In the genomic region with DNA sequence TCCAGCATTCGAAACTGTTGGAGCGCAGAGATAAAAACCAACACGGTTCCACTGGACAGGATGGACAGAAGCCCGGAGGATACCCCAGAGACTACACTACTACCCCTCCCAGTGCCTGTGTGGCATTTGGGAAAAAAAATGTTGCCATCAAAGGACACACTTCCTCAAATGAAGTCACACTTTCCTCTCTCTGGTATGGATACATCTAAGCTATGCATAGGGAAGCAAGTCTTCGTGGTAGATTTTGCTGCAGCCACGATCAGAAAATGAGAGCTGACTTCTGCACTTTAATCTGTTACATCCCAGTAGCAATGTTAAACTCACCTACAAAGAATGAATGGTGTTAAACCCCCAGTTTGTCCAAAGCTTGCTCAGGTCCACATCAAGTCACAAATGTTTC, we compare ENCODE assay signal across 30 mouse cellular contexts. TPM values are rescaled to one million over a fixed set of nuclear protein-coding genes. Genes with fewer than 3 reads are reported as not detected.
DNase-seq lines count a peak whose midpoint lies in the region; ATAC-seq and TF ChIP-seq lines count a peak whose summit lies in the region.
"Had no signal": no experiment of that assay in that cellular context is flagged by ENCODE, and none has a peak within 500 bp of the region (broad histone marks: within the 10 kb centered on the region; RNA-seq: fewer than 3 reads in every experiment).

No protein-coding gene starts in this region.

- ATAC-seq in megakaryocyte-erythroid progenitor cell, adult 5-6 weeks (replicated peaks; ENCODE audit: low FRiP score, low TSS enrichment, poor library complexity, severe bottlenecking) = no peak
- ATAC-seq: activated CD4-positive, CD25-positive, alpha-beta regulatory T cell, adult 4 months; forebrain, embryonic 14.5 days; forebrain, postnatal 0 days; hindbrain, postnatal 0 days; inflammation-experienced regulatory T-cells, adult 6 months had no signal

- H3K9ac ChIP-seq in MEL (ENCODE audit: control insufficient read depth, low read depth, low read length, poor library complexity, severe bottlenecking) = no peak overlapping the region
- H3K9ac ChIP-seq: embryonic facial prominence, embryonic 12.5 days; embryonic facial prominence, embryonic 15.5 days; forebrain, postnatal 0 days; heart, embryonic 12.5 days; heart, embryonic 15.5 days; hindbrain, embryonic 14.5 days had no signal

- H3K4me1 ChIP-seq in kidney, adult 2 months (ENCODE audit: control insufficient read depth, insufficient read depth, low read length) = 0 out of 2 replicates have a peak, but pooled peaks cover 3% of the 10 kb centered on the region
- H3K4me1 ChIP-seq in MEL (ENCODE audit: control insufficient read depth in 1 of 2, insufficient read depth in 2 of 2, low read length in 2 of 2) = peaks cover 11 to 45% of the 10 kb centered on the region in 2 experiments; a peak in 3 of 4 replicates

- TF ChIP-seq EP300 in MEL (IDR thresholded peaks at IDR 0.05; ENCODE audit: low read depth in 1 of 2, low read length in 2 of 2) = no peak

- DNase-seq in kidney, adult 2 months = no peak
- no peak for DNase-seq in kidney, adult 11 months
- peak; percentile 59 for DNase-seq in MEL (ENCODE audit: low read depth, low spot score)
- no peak for DNase-seq in spleen, postnatal 4 days (ENCODE audit: low spot score in 2 of 2)
- DNase-seq in adrenal gland, adult 2 months = no peak
- DNase-seq: adrenal gland, postnatal 10 days; adrenal gland, postnatal 36 days; cerebellum, adult 11 months; cerebellum, adult 2 months; cerebellum, adult 9-11 months; cerebellum, postnatal 25 days; forebrain, postnatal 0 days; gastrocnemius, adult 2 months; gastrocnemius, postnatal 14 days; heart, adult 2 months; heart, postnatal 14 days; heart, postnatal 4 days had no signal

- H3K4me2 ChIP-seq in myocyte (ENCODE audit: low read depth) = peak overlapping the region; percentile 47
- H3K4me2 ChIP-seq: embryonic facial prominence, embryonic 12.5 days; embryonic facial prominence, embryonic 15.5 days; heart, embryonic 12.5 days; heart, embryonic 15.5 days; hindbrain, embryonic 14.5 days had no signal

- no peaks in the 10 kb centered on the region for H3K27me3 ChIP-seq in kidney, adult 2 months (replicated peaks; ENCODE audit: control insufficient read depth, insufficient read depth, low read length)
- H3K27me3 ChIP-seq in MEL (ENCODE audit: control insufficient read depth in 1 of 2, insufficient read depth in 2 of 2, low read length in 2 of 2) (no peaks in the 10 kb centered on the region), myocyte (ENCODE audit: control insufficient read depth, insufficient read depth, insufficient read length) (no peaks in the 10 kb centered on the region)
- H3K27me3 ChIP-seq: embryonic facial prominence, embryonic 12.5 days; embryonic facial prominence, embryonic 15.5 days; heart, embryonic 12.5 days; heart, embryonic 15.5 days had no signal

- H3K4me3 ChIP-seq in kidney, adult 2 months (ENCODE audit: insufficient read depth, low read depth, low read length) = no peak overlapping the region
- no peak overlapping the region for H3K4me3 ChIP-seq in MEL (ENCODE audit: control insufficient read depth in 1 of 2, insufficient read depth in 1 of 2, low read depth in 2 of 2, low read length in 2 of 2)
- H3K4me3 ChIP-seq in macrophage (ENCODE audit: inconsistent target) = no peak overlapping the region
- H3K4me3 ChIP-seq in myocyte = no peak overlapping the region
- H3K4me3 ChIP-seq: embryonic facial prominence, embryonic 12.5 days; embryonic facial prominence, embryonic 15.5 days; gastrocnemius, adult 2 months; heart, adult 2 months; heart, embryonic 12.5 days; heart, embryonic 15.5 days had no signal

- TF ChIP-seq POLR2A in kidney, adult 2 months (IDR thresholded peaks at IDR 0.05; ENCODE audit: low read depth, low read length) = no peak
- TF ChIP-seq POLR2A in MEL (IDR thresholded peaks at IDR 0.05; ENCODE audit: control insufficient read depth in 1 of 2, insufficient read depth in 1 of 2, low read depth in 1 of 2, low read length in 2 of 2, poor library complexity in 1 of 2) (no peak), myocyte (IDR thresholded peaks at IDR 0.05; ENCODE audit: insufficient read length, low read depth) (no peak)

- peak overlapping the region; percentile 5; the same call in 1 of the 2 replicates for H3K27ac ChIP-seq in kidney, adult 2 months (ENCODE audit: insufficient read depth, low read depth, low read length)
- H3K27ac ChIP-seq in MEL (ENCODE audit: control insufficient read depth, low read depth, low read length) (peak overlapping the region; percentile 25; the same call in 1 of the 2 replicates), macrophage (0 out of 2 replicates have a peak overlapping the region, but pooled peaks have one; percentile 13)
- H3K27ac ChIP-seq: embryonic facial prominence, embryonic 12.5 days; gastrocnemius, adult 2 months; heart, adult 2 months; hindbrain, embryonic 14.5 days; hindbrain, postnatal 0 days had no signal

- no peak overlapping the region for H3ac ChIP-seq in myocyte (ENCODE audit: control insufficient read depth, insufficient read length)

- 61% methylated on average over 6 of the region's 6 CpGs for WGBS in kidney, adult 2 months
- WGBS in macrophage (ENCODE audit: missing documents) = 40% methylated on average over 6 of the region's 6 CpGs

- TF ChIP-seq CTCF in kidney, adult 2 months (conservative IDR thresholded peaks at IDR 0.05; ENCODE audit: insufficient read depth, insufficient read length, low read depth, low read length) = no peak
- no peak for TF ChIP-seq CTCF in MEL (IDR thresholded peaks at IDR 0.05 in 2 of 3, conservative IDR thresholded peaks at IDR 0.05 in 1 of 3; ENCODE audit: control insufficient read depth in 1 of 3, insufficient read depth in 1 of 3, low read depth in 2 of 3, low read length in 3 of 3, poor library complexity in 1 of 3, severe bottlenecking in 1 of 3)

- no peaks in the 10 kb centered on the region for H3K36me3 ChIP-seq in kidney, adult 2 months (ENCODE audit: control insufficient read depth, insufficient read depth, low read length)
- H3K36me3 ChIP-seq in MEL (ENCODE audit: control insufficient read depth in 1 of 2, insufficient read depth in 2 of 2, low read length in 2 of 2) (peaks cover 0 to 40% of the 10 kb centered on the region in 2 experiments; a peak in 2 of 4 replicates), macrophage (ENCODE audit: inconsistent target) (no peaks in the 10 kb centered on the region), myocyte (ENCODE audit: control insufficient read depth, insufficient read depth) (no peaks in the 10 kb centered on the region)
- H3K36me3 ChIP-seq: embryonic facial prominence, embryonic 12.5 days; embryonic facial prominence, embryonic 15.5 days; G1E; heart, embryonic 12.5 days; heart, embryonic 15.5 days had no signal

- H3K79me2 ChIP-seq in MEL (ENCODE audit: control insufficient read depth, insufficient read depth, low read length, poor library complexity) = no peaks in the 10 kb centered on the region; the same call in 1 of the 2 replicates
- H3K79me2 ChIP-seq in macrophage (ENCODE audit: inconsistent target) = no peaks in the 10 kb centered on the region
- H3K79me2 ChIP-seq in myocyte (ENCODE audit: control insufficient read depth, insufficient read depth) = no peaks in the 10 kb centered on the region

- no peak for TF ChIP-seq RAD21 in MEL (IDR thresholded peaks at IDR 0.05; ENCODE audit: low read depth, low read length)

- no peaks in the 10 kb centered on the region for H3K9me3 ChIP-seq in MEL (replicated peaks; ENCODE audit: insufficient read depth, low read length)
- H3K9me3 ChIP-seq: embryonic facial prominence, embryonic 12.5 days; embryonic facial prominence, embryonic 15.5 days; G1E; heart, embryonic 15.5 days had no signal

TF ChIP-seq in MEL, 35 proteins besides CTCF, POLR2A, EP300 and RAD21:
- TF ChIP-seq TBP (IDR thresholded peaks at IDR 0.05; ENCODE audit: low read depth, low read length) (no peak), ZKSCAN1 (IDR thresholded peaks at IDR 0.05; ENCODE audit: low read depth, low read length) (no peak), TAL1 (IDR thresholded peaks at IDR 0.05; ENCODE audit: low read length) (no peak)

TF ChIP-seq in myocyte, 11 proteins besides CTCF, POLR2A, EP300 and RAD21:
- no peak for TF ChIP-seq MYOD1 (IDR thresholded peaks at IDR 0.05; ENCODE audit: control insufficient read depth in 1 of 3, insufficient read length in 2 of 3, low read depth in 2 of 3)
- no peak for TF ChIP-seq MYOG (IDR thresholded peaks at IDR 0.05; ENCODE audit: control insufficient read depth in 1 of 3, insufficient read depth in 1 of 3, insufficient read length in 2 of 3, low read depth in 2 of 3)

RNA-seq across cellular contexts. Expression of gene Cd180, which starts 24.4 kb away (rescaled TPM):
- polyA plus RNA-seq in kidney, adult 2 months (2012; rRNA removed) = 1.0 and 2.1 TPM in 2 replicates
- 0.12 and 0.39 TPM in 2 replicates for total RNA-seq in MEL (2012; rRNA removed)
- polyA plus RNA-seq in MEL (2012; ENCODE audit: insufficient read depth in 1 of 2, insufficient read length in 2 of 2, low read depth in 1 of 2, low replicate concordance in 2 of 2, missing spikeins in 1 of 2) = 1 to 10 TPM in 1 of 2 experiments, not detected in 1; 1.8 TPM
- 1,000 to 10,000 TPM in 1 of 26 experiments, 100 to 1,000 TPM in 25; 201 to 1,028 (median 508) TPM for total RNA-seq in macrophage (2018; cell fraction: chromatin; rRNA removed)
- 100 to 1,000 TPM; 376 to 879 (median 604) TPM for total RNA-seq in macrophage (2018; cell fraction: cytosol; rRNA removed)
- total RNA-seq in macrophage (2018; cell fraction: nucleus; rRNA removed) = 1,000 to 10,000 TPM in 4 of 26 experiments, 100 to 1,000 TPM in 22; 480 to 1,145 (median 738) TPM
- 303 to 726 TPM (median 382 TPM) in 3 replicates for polyA plus RNA-seq in macrophage (2018)
- 0.14 TPM for polyA plus RNA-seq in myocyte (2012; fragmentation: generic; extraction: Trizol)
- 2.5 and 9.3 TPM in 2 replicates for total RNA-seq in megakaryocyte-erythroid progenitor cell, adult 5-6 weeks (2014; fragmentation: Nextera tagmentation)
- 7.0 and 9.9 TPM in 2 replicates for total RNA-seq in megakaryocyte-erythroid progenitor cell, adult 5-6 weeks (2017)
- total RNA-seq in adrenal gland, adult 2 months (2021) = 1 to 10 TPM; 1.2 to 2.7 TPM
- 3.1 and 3.5 TPM in 2 replicates for polyA plus RNA-seq in adrenal gland, adult 2 months (2012; rRNA removed)
- polyA plus RNA-seq: G1E had no signal

Comparison
In these comparisons a context has a peak if more than half of its experiments do, and no peak if none do; other contexts are left out.
1. RNA of gene Cd180, which starts 24.4 kb away (polyA plus RNA-seq): 303 to 726 TPM in macrophage; 3.1 to 3.5 TPM in adrenal gland, adult 2 months, 1.0 to 2.1 TPM in kidney, adult 2 months, 1.8 TPM in MEL and 0.14 TPM in myocyte (single experiment); every median in the first group is over 10 times any median in the second.
2. Peak in every context shown above with its lines, with median percentiles within 50 percentile points of each other: H3K27ac ChIP-seq.